Mouse (Mus musculus) cerebral cortex, adult 2 months (tissue): ENCODE measurements around the gene Lmod1.

ENCODE experiments used
- WGBS: fragments of 180-500 bp; shearing (Covaris S2); methylation state at CpG from one replicate; pipeline ENCODE4 v1.1.7; 2018; 5-methylcytosine and 5-hydroxymethylcytosine counted together

The Lmod1 gene

DNA sequence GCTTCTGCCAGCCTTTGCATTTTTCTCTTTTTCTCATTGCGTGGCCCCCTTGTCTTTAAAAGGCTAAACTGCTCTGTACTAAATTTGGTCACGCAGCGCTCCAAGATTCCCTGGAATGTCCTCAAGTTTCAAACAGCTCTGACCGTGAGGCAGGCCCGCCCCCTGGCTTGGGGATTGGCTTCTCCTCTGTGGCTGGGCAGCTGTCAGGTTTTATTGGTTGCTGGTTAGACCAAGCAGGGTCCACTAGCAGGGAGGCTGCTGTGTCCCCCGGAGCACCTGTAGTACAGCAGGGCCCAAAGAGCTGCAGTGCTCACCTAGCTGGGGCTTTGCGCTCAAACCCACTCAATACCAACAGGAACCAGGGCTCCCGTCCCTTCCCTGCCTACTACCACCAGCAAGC lies at the start of gene Lmod1:
Gene Lmod1, plus strand, starts transcription at position 237 of the 400 bp plus-strand sequence.
- WGBS: 31% methylated on average over 8 of the region's 8 CpGs

DNA sequence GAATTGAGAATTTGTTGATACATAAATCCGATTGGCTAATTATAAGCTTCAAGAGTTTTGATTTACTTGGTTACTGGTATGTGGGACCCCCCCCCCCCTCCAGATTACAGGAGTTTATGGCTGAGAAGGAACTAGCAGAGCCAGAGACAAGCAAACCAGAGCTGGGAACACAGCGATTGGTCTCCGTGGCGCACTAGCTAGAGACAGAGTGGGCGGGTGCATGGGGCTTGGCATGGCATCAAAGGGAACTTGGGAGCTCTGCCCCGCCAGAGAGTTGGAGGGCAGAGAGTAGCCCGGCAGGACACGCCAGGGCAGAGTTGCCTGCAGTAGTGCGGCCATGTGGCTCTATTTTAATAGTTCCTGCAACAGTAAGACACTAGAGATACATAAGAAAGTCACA lies 44.0 kb upstream of the Lmod1 start:
- 25% methylated on average over 9 of the region's 9 CpGs for WGBS

DNA sequence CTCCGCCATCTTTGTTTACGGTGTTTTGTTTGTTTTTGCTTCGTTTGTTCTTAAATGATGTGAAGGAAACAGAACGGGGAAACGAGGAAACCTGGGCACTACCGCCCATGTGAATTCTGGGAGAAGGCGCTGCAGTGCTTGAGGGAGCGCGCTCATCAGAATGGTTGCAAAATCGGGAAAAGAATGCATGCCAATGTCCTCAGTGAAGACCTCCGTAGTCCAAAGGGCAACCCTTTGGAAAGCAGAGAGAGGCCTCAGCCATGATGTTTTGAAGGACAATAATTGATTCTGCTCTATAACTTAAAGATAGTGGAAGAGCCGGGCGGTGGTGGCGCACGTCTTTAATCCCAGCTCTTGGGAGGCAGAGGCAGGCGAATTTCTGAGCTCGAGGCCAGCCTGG lies 42.8 kb upstream of the Lmod1 start:
- WGBS: 90% methylated on average over 17 of the region's 17 CpGs

DNA sequence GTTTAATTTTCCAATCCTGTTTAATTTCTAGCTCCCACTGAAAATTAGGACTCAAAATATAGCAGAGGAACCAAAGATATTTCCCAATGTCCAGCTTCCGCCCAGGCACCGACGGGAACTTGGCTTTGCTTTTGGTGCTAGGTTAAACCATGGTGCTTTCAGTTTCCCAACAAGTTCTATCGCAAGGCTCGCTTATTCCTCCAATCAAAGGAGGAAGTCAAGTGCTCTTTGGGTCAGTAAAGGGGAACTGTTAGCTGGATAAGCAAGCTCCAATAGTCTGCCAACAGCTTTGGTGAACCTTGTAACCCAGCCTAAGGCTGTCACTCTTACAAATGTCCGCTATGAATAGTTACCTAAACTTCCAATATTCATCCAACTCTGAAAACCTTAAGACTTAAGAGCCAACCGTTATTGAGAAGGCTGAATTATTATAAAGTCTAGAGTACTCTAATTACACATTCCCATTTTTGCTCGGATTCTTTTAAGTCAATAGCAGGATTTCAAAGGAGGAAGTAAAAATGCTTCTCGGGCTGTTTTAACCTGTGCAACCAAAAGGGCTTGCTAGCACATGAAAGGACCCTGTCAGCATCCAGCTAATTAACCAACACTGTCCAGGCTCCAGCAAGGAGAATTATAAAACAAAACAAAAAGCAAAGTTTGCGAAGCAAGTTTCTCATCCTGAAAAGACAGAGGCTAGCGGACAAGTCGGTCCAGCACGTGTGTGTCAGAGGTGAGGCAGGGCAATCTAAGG lies 41.9 kb upstream of the Lmod1 start:
- WGBS: 27% methylated on average over 13 of the region's 13 CpGs

DNA sequence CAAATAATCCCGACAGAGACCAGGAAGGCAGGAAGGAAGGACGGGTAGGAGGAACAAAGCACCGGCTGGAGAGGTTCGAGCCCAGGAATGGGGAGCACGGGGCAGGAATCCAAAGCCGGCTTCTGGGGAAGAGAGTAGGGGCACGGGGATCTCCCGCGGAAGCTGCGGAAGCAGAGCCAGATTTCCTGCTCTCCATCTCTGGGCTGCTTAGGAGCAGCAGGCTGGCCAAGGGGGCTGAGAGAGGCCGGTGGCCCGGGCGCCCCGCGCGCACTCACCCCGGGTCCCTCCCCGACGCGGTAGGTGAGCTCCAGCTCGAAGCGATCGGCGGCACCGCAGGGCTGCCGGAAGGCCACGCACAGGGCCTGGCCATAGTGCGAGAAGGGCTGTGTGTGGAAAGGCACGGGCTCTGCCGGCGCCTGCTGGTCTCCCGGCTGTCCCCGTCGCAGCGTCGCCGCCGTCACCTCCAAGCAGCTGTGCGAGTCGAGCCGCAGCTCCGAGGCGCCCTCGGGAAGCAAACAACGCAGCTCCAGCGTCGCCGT lies 41.3 kb upstream of the Lmod1 start:
- under 1% methylated on average over 42 of the region's 48 CpGs for WGBS

DNA sequence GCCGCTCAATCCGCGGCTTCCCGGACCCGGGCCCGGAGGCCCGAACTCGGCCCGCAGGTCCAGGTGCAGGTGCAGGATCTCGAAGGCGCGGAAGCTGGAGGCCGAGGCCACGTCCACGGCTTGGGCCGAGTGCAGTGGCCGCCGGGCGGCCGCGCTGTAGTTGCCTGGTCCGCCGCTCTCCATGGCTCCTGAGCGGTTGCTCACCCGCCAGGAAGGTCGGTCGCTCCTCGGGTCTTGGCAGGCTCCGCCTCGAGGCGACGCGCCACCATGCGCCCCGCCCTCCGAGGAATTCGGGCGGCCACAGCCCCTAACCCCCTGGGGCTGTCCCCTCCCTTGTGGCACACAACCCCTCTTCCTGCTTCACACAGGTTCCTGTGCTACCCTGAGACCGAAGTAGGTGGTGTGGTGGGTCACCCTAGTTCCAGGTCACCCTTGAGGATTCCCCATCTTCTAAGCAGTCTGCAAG lies 40.7 kb upstream of the Lmod1 start, which contains the start of gene Rnpep:
Gene Rnpep, minus strand, starts transcription at position 259 of the 466 bp plus-strand sequence.
- WGBS: 0% methylated on average over 39 of the region's 39 CpGs

DNA sequence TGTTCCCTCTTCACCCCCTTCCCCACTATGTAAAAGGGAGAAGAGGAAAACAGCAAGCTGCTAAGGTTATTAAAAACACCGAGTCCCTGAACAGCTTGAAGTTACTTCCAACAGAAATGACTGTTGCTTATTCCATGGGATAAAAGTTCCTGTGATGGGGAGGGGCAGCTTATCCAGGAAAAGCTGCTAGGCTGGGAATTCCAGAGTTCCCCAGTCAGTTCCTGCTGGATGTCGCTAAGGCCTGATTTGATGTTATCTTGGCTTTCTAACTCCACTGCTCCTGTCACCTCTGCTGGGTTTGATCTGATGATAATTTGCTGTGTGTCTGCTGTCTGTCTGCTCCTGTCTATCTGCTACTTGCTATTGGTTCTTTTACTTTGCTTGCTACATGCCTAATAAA lies 38.3 kb upstream of the Lmod1 start:
- WGBS: 86% methylated on average over 2 of the region's 2 CpGs

DNA sequence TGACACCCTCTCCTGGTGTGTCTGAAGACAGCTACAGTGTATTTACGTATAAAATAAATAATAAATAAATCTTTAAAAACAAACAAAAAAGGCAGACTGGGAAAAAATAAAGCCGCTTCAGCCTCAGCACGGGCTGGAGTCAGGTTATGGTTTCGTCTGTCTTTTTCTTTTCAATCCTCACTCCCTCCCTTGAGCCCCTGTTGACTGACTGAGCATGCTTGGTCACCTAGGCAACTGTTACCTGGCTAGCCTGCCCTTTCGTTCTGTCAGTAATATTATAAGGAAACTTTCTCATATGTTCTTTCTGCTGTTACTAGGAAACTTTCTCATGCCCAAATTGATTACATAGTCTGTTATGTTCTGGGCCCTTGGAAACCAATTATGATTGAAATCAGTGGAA lies 33.7 kb upstream of the Lmod1 start:
- WGBS: 77% methylated on average over 5 of the region's 5 CpGs

DNA sequence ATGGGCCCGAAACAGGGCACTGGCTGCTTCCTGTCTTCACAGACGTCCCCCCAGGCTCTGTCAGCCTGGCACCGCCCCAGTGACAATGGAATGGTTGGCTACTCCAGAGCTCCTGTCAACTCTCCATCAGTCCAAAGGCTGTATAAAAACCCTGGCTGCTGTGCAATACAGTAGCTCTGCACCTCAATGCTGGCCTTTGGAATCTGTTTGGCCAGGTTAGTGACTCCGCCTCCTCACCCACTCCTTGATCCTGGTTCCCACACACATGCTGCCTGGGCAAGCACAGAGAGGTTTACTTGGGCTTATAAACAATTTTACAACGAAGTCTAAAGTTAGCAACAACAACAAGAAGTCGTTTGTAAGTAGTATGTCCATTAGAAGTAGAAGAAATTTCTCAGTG lies 13.3 kb upstream of the Lmod1 start:
- WGBS: 56% methylated on average over 6 of the region's 6 CpGs

DNA sequence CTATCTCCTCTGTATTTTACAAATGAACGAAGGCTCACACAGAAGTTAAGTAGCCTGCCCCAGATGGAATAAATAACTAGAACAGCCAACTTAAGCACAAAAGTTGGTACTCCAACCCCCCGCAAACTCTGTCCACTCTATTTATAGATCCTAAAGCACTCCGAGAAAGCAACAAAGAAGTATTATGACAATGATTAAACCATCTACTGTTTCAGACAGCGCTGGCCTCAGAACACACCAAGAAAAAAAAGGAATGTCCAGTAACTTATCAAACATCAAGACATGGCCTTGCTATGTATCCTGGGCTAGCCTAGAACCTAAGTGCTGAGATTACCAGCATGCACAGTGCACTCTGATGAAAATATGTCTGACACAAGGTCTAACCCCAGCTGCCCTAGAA lies 12.4 kb upstream of the Lmod1 start:
- WGBS: 51% methylated on average over 4 of the region's 4 CpGs

DNA sequence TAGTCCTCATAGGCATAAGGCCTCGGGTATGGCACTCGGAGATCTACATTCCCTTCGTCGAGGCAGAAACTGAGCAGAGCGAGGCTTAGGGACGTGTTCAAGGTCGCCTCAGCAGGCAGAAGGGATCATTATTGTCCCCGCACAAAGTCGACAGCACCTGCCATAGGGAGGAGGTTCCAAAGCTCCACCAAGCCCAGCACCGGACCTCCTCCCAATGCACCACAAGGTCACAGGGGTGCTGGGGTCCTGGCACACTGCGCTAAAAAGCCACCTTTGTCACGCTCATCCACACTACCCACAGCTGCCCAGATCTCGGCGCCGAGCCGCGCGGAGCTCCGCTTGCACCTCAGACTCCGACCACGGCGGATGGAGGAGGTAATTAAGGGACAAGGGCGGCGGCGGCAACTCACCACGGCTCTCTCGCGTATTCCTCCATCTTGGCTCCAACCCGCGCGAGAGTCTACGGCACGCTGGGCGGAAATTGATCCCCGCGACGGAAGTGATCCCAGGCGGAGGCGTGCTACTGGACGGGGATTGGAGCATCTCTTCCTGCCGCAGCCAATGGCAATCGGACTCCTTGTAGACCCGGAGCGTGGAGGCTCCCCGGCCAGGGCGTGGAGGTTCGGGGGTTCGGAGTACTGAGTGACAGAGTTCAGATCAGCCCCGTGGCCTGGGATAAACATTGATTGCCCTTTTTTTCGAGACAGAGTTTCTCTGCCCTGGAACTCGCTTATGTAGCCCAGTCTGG lies 11.1 kb upstream of the Lmod1 start, which contains the start of gene Timm17a:
Gene Timm17a, minus strand, starts transcription at position 495 of the 748 bp plus-strand sequence.
- 0% methylated on average over 51 of the region's 51 CpGs for WGBS

DNA sequence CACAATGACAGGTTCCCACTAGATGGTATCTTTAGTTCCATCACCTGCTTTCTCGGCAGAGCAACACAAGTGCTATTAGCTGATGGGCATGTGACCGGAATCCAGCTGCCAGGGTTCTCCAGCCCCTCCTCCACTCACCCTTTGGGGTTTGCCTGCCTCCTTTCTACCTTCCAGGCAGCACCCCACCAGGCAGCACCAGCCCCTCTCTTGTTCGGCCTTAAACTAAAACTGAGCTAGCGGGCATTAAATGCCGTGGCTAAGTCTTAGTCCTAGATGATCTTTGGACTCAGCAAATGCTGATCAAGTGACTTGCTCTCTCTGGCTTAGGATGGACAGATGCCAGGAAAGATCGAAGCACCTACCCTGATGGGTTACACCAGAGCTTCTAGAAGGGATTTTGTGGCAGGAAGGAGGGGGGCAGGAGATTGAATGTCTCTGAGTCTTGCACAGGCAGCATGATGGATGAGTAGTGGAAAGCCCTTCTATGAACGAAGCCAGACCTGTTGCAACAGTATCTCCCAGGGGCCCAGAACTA lies 1.2 kb upstream of the Lmod1 start:
- WGBS: 90% methylated on average over 7 of the region's 7 CpGs

DNA sequence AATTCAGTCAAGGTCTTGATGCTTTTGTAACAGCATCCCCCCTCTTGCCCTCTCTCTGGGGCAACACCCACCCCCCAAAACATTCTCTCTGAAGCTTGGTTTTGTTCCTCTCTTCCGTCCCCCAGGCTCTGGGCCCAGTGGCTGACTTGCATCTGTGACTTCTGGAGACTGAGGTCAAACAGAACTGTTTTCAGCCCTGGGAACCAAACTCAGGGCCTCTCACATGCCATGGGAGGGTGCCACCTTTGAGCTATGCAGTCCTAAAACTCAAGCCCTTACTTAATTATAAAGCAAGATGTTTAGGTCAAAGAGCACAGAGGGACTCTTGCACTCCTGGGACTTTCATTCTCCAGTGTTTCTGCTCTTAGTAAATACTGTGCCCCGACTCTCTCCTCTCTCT lies 1.3 kb downstream of the Lmod1 start:
- 93% methylated on average over 2 of the region's 2 CpGs for WGBS

DNA sequence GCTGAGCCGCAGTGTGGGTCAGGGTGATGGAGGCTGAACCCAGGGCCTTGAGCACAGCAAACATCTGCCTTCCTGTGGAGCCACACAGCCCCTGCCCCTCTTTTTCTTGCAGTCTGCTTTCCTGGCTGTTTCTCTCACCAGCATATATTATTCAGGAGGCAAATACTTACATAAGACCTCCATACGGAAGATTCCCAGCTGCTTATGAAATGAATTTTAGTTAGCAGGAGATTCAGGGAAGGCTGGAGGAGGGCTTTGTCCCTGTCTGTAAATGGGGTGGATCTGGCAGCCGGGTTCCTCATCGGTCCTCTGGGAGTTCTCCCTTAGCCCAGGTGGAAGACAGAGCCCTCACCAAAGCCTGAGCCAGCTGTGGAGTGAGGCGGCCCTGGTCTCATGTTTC lies 3.8 kb downstream of the Lmod1 start:
- WGBS: 55% methylated on average over 5 of the region's 5 CpGs

DNA sequence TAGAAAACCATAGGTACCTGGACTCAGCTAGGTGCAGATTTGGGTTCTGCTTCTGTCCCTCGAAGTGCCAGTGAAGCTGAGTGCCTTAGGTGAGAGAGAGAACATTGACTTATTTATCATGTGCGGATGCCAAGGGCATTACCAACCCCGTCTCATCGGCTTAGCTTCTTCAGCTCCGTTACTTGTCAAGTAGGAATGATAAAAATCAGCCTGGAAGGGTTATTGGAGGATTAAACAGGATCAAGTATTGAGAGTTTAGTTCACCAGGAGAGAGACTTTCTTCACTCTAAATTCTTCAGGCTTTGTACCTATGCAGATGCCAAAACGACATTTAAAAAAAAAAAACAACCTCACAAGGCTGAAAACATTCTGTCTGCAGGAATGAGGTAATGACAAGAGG lies 6.0 kb downstream of the Lmod1 start:
- 79% methylated on average over 6 of the region's 6 CpGs for WGBS

DNA sequence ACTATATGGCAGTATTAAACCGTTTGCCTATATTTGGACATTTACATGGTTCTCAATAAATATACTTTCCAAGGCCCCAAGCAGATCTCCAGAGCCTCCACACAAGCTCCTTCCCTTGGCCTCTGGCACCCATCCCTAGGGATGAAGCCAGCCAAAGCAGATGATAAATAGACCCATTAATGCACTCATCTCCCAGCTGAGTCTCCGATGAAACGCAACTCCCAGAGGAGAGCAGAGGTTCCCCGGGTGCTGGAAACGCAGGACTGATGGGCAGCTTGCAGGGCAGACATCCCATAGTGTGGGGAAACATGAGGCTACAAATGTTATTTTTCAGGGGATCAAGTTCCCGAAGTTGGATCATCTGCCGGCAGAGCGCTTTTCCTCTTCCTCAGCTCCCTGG lies 17.3 kb downstream of the Lmod1 start:
- WGBS: 74% methylated on average over 8 of the region's 8 CpGs

DNA sequence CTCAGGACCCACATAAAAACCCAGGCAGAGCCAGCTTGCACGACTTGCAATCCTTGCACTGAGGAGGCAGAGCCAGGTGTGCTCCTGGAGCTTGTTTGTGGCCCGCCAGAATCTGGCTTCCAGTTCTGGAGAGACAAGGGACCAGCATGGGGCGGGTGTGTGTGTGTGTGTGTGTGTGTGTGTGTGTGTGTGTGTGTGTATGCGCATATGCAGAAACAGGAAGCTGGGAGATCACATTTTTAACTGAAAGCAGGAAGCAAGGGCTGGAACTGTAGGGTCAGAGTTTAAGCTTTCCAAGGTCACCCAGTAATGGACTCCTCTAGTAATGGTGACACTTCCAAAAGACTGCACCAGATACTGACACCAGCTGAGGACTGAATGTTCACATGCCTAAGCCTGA lies 19.4 kb downstream of the Lmod1 start:
- 74% methylated on average over 4 of the region's 4 CpGs for WGBS

DNA sequence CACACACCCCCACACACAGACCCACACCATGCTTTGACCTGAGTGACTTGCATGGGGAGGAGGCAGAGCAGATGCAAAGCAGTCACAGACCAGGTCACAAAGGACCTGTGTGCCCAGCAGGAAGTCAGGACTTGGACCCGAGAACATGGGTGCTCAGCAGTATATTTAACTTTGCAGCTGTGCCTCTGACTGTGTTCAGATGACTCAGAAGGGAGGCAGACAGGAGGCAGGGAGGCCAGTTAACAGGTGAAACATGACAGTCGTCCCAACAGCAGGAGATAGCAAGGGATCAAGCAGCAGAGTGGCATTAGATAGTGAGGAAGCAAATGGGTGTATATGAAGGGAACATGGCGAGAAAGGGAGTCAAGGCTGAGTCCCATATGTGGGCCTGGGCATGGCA lies 22.3 kb downstream of the Lmod1 start:
- 83% methylated on average over 3 of the region's 3 CpGs for WGBS

DNA sequence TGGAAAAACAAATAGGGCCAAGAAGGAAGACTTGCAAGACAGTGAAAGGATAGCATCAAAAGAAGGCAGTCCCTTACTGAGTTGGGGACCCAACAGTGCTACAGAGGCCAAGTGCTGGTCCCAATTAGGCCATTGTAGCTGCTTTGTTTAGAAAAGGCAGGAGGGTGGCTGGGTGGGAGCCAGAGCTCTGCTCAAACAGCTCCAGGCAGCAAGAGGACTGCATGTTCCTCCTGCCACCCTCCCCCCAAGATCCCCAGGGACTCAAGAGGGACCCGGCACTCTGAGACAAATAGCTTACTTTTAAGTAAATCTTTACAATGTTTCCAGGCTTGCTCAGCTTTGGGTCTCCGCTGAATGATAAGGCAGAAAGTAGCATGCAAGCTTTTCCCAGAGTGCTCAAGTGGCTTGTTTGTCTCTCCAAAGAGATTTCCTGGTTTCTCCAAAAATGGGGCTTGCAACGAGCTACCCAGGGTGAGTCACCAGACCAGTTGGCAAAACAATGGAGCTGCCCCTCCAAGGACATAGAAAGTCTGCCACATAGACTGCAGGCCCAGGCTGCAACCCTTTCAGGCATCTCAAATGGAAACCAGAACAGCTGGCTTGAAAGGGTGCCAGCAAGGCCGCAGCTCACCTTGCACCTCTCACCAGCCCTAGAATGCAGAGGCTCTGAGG lies 23.0 kb downstream of the Lmod1 start:
- WGBS: 50% methylated on average over 4 of the region's 4 CpGs

DNA sequence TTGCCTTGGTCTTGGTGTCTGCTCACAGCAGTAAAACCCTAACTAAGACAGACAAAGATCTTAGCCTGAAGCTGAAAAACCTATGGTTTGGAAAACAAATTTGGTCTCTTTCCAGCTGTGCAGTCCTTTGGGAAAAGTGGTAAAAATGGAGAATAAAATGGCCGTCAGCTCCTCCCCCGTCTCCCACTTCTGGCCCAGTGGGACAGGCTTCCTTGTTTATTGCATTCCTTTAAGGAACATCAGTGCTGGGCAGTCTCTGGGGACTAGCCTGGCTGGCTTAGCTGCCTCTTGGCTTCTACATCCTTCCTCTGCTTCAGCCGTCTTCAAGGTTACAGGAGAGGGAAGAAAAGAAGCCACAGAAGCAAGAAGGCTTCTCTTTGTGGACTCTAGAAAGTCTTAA lies 27.3 kb downstream of the Lmod1 start:
- 66% methylated on average over 3 of the region's 3 CpGs for WGBS

DNA sequence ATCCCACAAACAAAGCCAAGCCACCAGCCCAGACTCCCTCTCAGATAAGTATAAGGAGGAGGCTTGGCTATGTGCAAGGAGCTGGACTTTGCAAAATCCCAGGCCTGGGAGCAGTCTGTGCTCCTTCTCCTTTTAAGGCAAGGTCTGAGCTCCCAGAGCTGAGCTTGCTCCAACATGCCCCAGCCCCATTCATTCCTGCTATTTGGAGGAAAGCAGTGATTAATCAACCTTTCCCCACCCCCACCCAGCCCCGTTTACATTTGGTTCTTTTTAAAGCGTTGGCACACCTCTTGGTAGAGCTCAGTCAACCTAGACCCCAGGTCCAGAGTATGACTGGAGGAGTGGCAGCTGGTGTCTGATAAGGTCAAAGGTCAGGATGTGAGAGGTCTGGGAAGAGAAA lies 34.5 kb downstream of the Lmod1 start:
- WGBS: 53% methylated on average over 2 of the region's 2 CpGs

DNA sequence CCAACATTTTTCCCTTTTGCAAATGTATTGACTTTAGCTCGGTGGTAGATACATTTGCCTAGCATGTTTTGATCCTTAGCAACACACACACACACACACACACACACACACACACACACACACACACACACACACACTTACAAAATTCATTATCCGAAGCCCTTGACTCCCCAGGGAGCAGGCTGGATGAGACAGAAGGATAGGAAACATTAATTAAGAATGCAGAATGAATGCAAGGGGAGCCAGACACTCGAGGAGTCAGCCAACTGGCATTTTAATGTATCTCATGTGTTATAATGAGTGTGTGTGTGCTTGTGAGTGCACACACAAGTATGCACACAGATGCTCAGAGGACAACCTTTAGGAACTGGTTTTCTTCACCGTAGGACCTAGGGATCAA lies 36.9 kb downstream of the Lmod1 start:
- WGBS: 73% methylated on average over 4 of the region's 4 CpGs
